8 mouse cellular contexts compared by ENCODE assay signal in genomic region chr9:19621843-19622822, GRCm38 (mm10). TPM values are rescaled to one million over a fixed set of nuclear protein-coding genes. Genes with fewer than 3 reads are reported as not detected.
DNase-seq lines count a peak whose midpoint lies in the region; ATAC-seq and TF ChIP-seq lines count a peak whose summit lies in the region.

Gene Zfp317 (plus strand): TSS chr9:19622102.

- intact Hi-C loops in heart, postnatal 25 days (cut with DNase I) = no loop called here

- peak; percentile 98 for ATAC-seq in forebrain, embryonic 15.5 days (replicated peaks)
- ATAC-seq in neutrophil, adult 5-6 weeks (ENCODE audit: extremely low read depth, insufficient number of reproducible peaks, low FRiP score, poor library complexity, severe bottlenecking) = peak; percentile 91

- peak; percentile 46; the same call in 1 of the 2 replicates for TF ChIP-seq POLR2A in lung, adult 2 months (IDR thresholded peaks at IDR 0.05; ENCODE audit: borderline replicate concordance, extremely low read depth, low read depth, low read length)

- no peaks in the 10 kb centered on the region for H3K27me3 ChIP-seq in forebrain, embryonic 15.5 days

- H3K36me3 ChIP-seq in ES-E14 (ENCODE audit: control insufficient read depth, insufficient read depth, low read length, poor library complexity, severe bottlenecking) = peaks cover 2% of the 10 kb centered on the region
- peaks cover 7% of the 10 kb centered on the region; the same call in 1 of the 2 replicates for H3K36me3 ChIP-seq in forebrain, embryonic 15.5 days

- 2% methylated on average over 35 of the region's 35 CpGs for WGBS in forebrain, embryonic 15.5 days
- 2% methylated on average over 35 of the region's 35 CpGs for WGBS in lung, adult 2 months

- no peaks in the 10 kb centered on the region for H3K9me3 ChIP-seq in ES-E14 (ENCODE audit: control insufficient read depth, insufficient read depth, low read depth, low read length)
- H3K9me3 ChIP-seq in forebrain, embryonic 15.5 days = no peaks in the 10 kb centered on the region

- peak; percentile 97 for DNase-seq in ES-E14 (ENCODE audit: low read depth, low spot score)
- DNase-seq in cerebellum, adult 11-12 months = peak; percentile 93
- peak; percentile 85 for DNase-seq in heart, postnatal 25 days (ENCODE audit: low spot score)
- DNase-seq in layer of hippocampus, adult 18-20 months (ENCODE audit: low spot score in 2 of 2) = peak; percentile 93 to 98
- peak; percentile 82 for DNase-seq in lung, adult 2 months
- DNase-seq in thymus, adult 18-20 months = peak; percentile 82 to 94

- peak within 1 kb of the TSS; percentile 44 for H3K4me2 ChIP-seq in forebrain, embryonic 15.5 days (replicated peaks)

- in situ Hi-C loops in ES-E14 (cut with MboI; ENCODE audit: low sequenced_read_pairs in 2 of 2, unreplicated experiment in 2 of 2) = no loop called here

- H3K27ac ChIP-seq in ES-E14 (ENCODE audit: insufficient read depth, low read depth, low read length, poor library complexity, severe bottlenecking) = peak within 1 kb of the TSS; percentile 86
- peak within 1 kb of the TSS; percentile 89 for H3K27ac ChIP-seq in forebrain, embryonic 15.5 days (replicated peaks)

- H3K4me3 ChIP-seq in ES-E14 (ENCODE audit: insufficient read depth in 1 of 2, low read depth in 1 of 2, low read length in 2 of 2, poor library complexity in 1 of 2, severe bottlenecking in 1 of 2) = peak within 1 kb of the TSS; percentile 73 to 89
- peak within 1 kb of the TSS; percentile 70 for H3K4me3 ChIP-seq in forebrain, embryonic 15.5 days
- H3K4me3 ChIP-seq in lung, adult 2 months (replicated peaks; ENCODE audit: extremely low read depth, low read depth, low read length) = peak within 1 kb of the TSS; percentile 74

- H3K4me1 ChIP-seq in ES-E14 (ENCODE audit: control insufficient read depth in 2 of 2, insufficient read depth in 2 of 2, low read length in 2 of 2, poor library complexity in 1 of 2) = peaks cover 0 to 4% of the 10 kb centered on the region in 2 experiments; a peak in 1 of 4 replicates
- no peaks in the 10 kb centered on the region for H3K4me1 ChIP-seq in forebrain, embryonic 15.5 days
- H3K4me1 ChIP-seq in lung, adult 2 months (ENCODE audit: control insufficient read depth, insufficient read depth, low read length) = no peaks in the 10 kb centered on the region

- no peak for TF ChIP-seq CTCF in lung, adult 2 months (IDR thresholded peaks at IDR 0.05; ENCODE audit: insufficient read depth, low read length)

- H3K9ac ChIP-seq in ES-E14 (ENCODE audit: insufficient read depth, low read depth, low read length, poor library complexity, severe bottlenecking) = peak within 1 kb of the TSS; percentile 82
- peak within 1 kb of the TSS; percentile 63 for H3K9ac ChIP-seq in forebrain, embryonic 15.5 days (replicated peaks)

TF ChIP-seq in ES-E14, 5 proteins besides CTCF, POLR2A, EP300 and RAD21:
- TF ChIP-seq MAFK (IDR thresholded peaks at IDR 0.05; ENCODE audit: insufficient read depth, low read depth, low read length) = no peak
- TF ChIP-seq CHD2 (IDR thresholded peaks at IDR 0.05; ENCODE audit: low read depth, low read length) = peak; percentile 99
- TF ChIP-seq HCFC1 (IDR thresholded peaks at IDR 0.05; ENCODE audit: borderline replicate concordance, insufficient read depth, low read length) = peak; percentile 97

RNA-seq across cellular contexts. Expression of gene Zfp317, which starts in this region (rescaled TPM):
- total RNA-seq in ES-E14 (2012; rRNA removed) = 24.9 and 27.5 TPM in 2 replicates
- 46.7 and 49.8 TPM in 2 replicates for polyA plus RNA-seq in forebrain, embryonic 15.5 days (2015; fragmentation: Nextera tagmentation; extraction: Ambion mirVana)
- total RNA-seq in heart, postnatal 25 days (2021) = 10 to 100 TPM; 13.4 to 14.6 TPM
- 10 to 100 TPM; 19.5 to 21.9 TPM for total RNA-seq in layer of hippocampus, adult 18-20 months (2021)
- polyA plus RNA-seq in lung, adult 2 months (2012; rRNA removed) = 5.6 and 7.4 TPM in 2 replicates
- 47.8 and 48.3 TPM in 2 replicates for total RNA-seq in neutrophil, adult 5-6 weeks (2017)

Comparison
In these comparisons a context has a peak if more than half of its experiments do, and no peak if none do; other contexts are left out.
1. Peak in every context shown above with its lines: DNase-seq, ATAC-seq, H3K4me3 ChIP-seq and H3K27ac ChIP-seq.